Mouse (Mus musculus): Measurements from ENCODE around the gene Nap1l4. TPM values are rescaled to one million over a fixed set of nuclear protein-coding genes. Genes with fewer than 3 reads are reported as not detected.

The Nap1l4 gene
- polyA plus RNA-seq, 1 experiment = 82.6 TPM

DNA sequence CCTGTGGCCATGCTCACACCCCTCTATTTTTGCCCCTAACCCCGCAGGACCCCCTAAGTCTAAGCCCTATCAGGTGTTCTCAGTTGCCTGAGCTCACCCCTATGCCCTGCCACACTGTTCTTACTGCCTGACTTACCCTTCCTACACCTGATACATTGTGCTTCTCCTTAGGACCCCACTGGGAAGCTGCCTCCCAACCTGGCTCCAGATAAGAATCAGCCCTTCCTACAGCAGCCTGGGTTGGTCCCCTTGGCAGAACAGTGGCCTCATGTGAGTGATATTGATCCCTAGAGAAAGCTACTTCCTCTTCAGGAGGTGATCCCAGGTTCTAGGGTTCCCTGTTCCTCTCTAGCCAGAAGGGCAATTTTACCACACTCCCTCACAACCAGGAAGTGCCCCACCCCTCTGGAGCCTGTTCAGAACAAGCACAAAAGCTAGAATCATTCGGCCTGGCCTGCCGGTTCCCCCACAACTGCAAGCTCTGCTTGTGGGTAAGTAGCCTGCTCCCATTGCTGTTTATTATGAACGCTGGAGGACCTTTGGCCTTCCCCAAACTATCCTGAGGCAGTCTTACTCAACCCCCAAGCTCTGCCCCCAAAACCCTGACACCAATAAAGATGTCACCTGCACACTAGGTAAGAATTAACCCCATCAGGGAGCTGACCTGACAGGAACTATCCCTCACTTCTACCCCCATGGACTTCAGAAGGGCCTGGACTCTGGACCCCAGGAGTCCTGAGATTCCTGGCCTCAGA is 75.4 kb downstream of the Nap1l4 start, which contains the start of gene Slc22a18:
Gene Slc22a18, plus strand, starts transcription at position 390 of the 755 bp plus-strand sequence.
- no peak for TF ChIP-seq GATA1 (IDR thresholded peaks at IDR 0.05; ENCODE audit: low read length)

DNA sequence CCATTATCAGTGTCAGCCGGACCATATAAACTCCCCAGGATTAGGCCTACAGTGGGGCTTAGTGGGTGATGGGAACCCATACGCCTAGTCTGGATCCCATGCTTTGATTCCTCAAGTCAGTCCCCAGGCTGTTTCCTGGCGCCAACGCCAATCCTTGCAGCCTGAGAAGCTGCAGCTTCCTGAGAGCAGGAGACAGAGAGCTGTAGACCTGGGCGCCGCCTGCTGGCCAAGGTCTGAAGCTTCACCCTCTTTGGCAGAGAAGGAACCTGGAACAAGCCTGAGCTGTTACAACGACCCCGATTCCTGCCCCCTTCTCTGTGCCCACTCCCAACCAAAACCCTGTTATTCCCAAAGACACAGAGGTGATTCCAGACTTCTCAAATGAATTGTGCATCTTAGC is 79.0 kb downstream of the Nap1l4 start:
- TF ChIP-seq GATA1 (IDR thresholded peaks at IDR 0.05; ENCODE audit: low read length) = no peak

DNA sequence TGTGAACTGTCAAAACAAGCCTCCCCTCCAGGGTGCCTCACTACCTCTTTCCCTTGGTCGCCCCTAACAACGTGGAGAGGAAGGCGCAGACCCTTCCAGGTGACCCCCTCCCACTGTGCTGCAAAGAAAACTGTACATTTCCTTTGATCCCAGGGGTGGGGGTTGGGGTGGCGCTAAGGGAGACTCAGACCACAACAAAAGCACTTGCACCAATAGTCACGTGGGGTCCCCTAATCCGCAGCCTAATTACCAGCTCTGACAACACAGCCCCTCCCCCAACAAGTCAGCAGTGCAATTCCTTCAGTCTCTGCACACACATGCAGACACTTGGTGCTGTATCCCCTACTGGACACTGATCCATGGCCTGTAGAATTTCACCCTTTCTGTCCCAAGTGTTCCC is 81.2 kb downstream of the Nap1l4 start:
- TF ChIP-seq GATA1 (IDR thresholded peaks at IDR 0.05; ENCODE audit: low read length) = no peak

DNA sequence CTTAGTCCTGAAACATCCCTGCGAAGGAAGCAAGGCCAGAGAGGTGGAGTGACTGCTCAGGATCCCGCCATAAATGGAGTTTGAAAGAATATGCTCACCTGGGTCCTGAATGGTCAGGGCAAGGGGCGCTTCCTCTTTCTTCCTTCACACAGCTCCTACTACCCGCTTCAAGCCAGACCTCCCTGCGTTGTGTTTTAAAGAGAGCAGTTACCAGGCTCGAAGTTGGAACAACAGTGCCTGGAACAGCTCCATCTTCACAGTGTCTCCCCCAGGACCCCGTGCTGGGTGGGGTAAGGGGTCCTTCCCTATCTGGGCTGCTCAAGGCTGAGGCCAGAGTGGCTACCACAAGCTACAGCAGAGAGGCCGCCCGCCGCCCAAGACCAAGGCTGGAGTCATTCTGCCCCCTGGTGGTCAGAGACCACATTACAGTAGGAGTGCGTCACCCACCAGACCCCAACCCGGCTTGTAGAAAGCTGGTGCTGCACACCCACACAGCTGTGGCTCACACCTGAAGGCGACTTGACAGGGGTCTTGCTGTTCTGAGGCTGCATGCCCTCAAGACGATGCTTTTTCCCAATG is 82.7 kb downstream of the Nap1l4 start:
- TF ChIP-seq GATA1 (IDR thresholded peaks at IDR 0.05; ENCODE audit: low read length) = no peak

DNA sequence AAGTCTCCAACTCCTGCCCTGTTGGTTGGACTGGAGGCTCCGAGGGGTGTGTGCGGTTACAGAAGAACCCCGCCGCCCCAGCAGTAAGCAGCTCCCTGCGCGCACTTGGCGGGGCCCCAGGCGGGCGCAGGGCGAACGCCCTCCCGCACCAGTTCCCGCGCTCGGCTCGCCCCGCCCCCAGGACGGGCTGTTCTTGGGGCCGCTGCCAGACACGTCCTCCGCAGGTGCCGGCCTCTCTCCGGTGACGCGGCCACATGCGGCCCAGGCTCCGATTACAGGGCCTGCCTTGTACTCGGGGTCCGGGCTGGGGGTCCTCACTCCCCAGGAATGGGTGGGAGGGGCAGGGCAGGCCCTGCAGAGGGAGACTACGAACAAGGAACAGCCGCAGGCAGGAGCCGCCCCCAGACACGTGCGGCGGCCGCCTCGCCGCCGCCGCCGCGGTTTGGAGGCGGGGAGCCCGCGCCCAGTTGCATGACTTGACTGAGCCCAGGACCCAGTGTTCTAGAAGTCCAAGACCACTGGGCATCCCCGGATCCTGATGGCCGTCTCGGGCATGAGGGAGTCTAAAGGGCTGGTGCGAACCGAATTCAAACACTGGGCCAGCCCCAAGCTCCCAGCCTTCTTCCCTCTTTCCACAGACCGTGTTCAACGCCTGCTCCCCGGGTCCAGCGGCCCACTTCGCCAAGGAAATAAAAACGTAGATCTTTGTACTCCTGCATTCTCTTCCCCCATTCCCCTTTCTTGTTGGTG is 83.9 kb downstream of the Nap1l4 start:
- TF ChIP-seq GATA1 (IDR thresholded peaks at IDR 0.05; ENCODE audit: low read length) = no peak

DNA sequence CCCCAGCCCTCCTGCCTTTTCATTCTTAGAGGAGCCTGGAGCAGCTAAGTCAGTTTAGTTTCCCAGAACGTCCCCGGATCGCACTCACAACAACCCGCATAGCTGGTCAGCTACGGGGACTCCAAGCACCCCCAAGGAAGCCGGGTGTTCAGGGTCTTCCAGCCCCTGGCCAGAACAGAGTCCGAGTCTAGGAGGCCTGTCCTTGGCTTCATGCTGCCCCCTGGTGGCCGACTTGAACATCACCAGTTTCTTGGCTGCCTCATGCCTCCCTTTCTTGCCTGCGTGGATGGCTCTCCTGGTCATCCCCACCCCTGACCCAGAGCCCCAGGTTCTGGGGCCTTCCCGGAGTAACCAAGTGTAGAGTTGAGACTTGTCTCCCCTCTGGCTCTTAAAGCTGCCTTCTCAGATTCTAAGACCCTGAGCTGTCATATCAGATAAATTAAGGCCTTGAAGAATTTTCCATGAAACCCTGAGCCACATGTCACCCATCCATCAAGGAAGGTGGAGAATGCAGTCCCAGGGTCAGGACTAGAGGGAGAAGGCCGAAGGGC is 85.0 kb downstream of the Nap1l4 start:
- TF ChIP-seq GATA1 (IDR thresholded peaks at IDR 0.05; ENCODE audit: low read length) = no peak

Other genes starting within 250 kb of the Nap1l4 start
- gene Cdkn1c, start 88.1 kb downstream of the Nap1l4 start, polyA plus RNA-seq (2012) = not detected in 2 replicates
- gene Slc22a18, start 75.4 kb downstream of the Nap1l4 start, polyA plus RNA-seq (2012) = 0.65 and 0.99 TPM in 2 replicates
- not detected in 2 replicates for gene Phlda2, start 46.0 kb downstream of the Nap1l4 start, polyA plus RNA-seq (2012)
- 52.3 and 53.8 TPM in 2 replicates for gene Cars, start 51.0 kb upstream of the Nap1l4 start, polyA plus RNA-seq (2012)
- not detected in 2 replicates for gene Tnfrsf26, start 79.6 kb upstream of the Nap1l4 start, polyA plus RNA-seq (2012)
- gene Tnfrsf22, start 100.6 kb upstream of the Nap1l4 start, polyA plus RNA-seq (2012) = not detected in 2 replicates
- not detected in 2 replicates for gene Tnfrsf23, start 136.8 kb upstream of the Nap1l4 start, polyA plus RNA-seq (2012)
- gene Osbpl5, start 207.9 kb upstream of the Nap1l4 start, polyA plus RNA-seq (2012) = not detected in 2 replicates
- gene Mrgprg, start 217.9 kb upstream of the Nap1l4 start, polyA plus RNA-seq (2012) = not detected in 2 replicates
- gene Mrgpre, start 235.4 kb upstream of the Nap1l4 start, polyA plus RNA-seq (2012) = not detected in 2 replicates

All from G1E-ER4 (cell line).